Mouse (Mus musculus) layer of hippocampus, postnatal 36 days (tissue): ENCODE measurements around the gene Mbd3. TPM values are rescaled to one million over a fixed set of nuclear protein-coding genes. Genes with fewer than 3 reads are reported as not detected.
"Not testable (repeated sequence)": the region's sequence is repeated elsewhere in the genome, so short reads cannot be mapped to it uniquely, and the experiment has no call there.

Experiments
- DNase-seq, 2 experiments: peaks; one replicate each; pipeline ENCODE4 v3.0.0; 2022
- total RNA-seq, 2 experiments: library from RNA; stranded (reverse); gene quantifications; 2 replicates each; pipeline ENCODE4 v1.2.3; 2021

Gene Mbd3
- total RNA-seq, 2 experiments from 2014 or later, result 148 to 156 TPM

GRCm38 (mm10) chr10:80369995-80370747, 29.2 kb downstream of the Mbd3 start:
- no peak for DNase-seq

GRCm38 (mm10) chr10:80368392-80368791, 31.0 kb downstream of the Mbd3 start:
- no peak for DNase-seq

- no peak for DNase-seq
Observed at GRCm38 (mm10) chr10:80367954-80368353, 31.4 kb downstream of the Mbd3 start.

GRCm38 (mm10) chr10:80365736-80366135, 33.6 kb downstream of the Mbd3 start:
- no peak for DNase-seq

- DNase-seq, result no peak
Observed at GRCm38 (mm10) chr10:80363734-80364133, 35.6 kb downstream of the Mbd3 start.

- no peak for DNase-seq
Observed at GRCm38 (mm10) chr10:80357994-80358639, 41.2 kb downstream of the Mbd3 start.

GRCm38 (mm10) chr10:80357336-80357735, 42.0 kb downstream of the Mbd3 start:
- DNase-seq, result no peak

- no peak for DNase-seq
Observed at GRCm38 (mm10) chr10:80356737-80357136, 42.6 kb downstream of the Mbd3 start.

GRCm38 (mm10) chr10:80356001-80356682, 43.2 kb downstream of the Mbd3 start, which contains the start of gene Plk5:
Gene Plk5 (plus strand): TSS chr10:80356459.
- DNase-seq, result peak in 1 of 2 experiments; percentile 29

- peak in 1 of 2 experiments; percentile 43 for DNase-seq
Observed at GRCm38 (mm10) chr10:80355431-80355830, 43.9 kb downstream of the Mbd3 start.

GRCm38 (mm10) chr10:80352727-80353126, 46.6 kb downstream of the Mbd3 start:
- DNase-seq, result no peak

- no peak for DNase-seq
Observed at GRCm38 (mm10) chr10:80351896-80352295, 47.5 kb downstream of the Mbd3 start.

- DNase-seq, result peak; percentile 79 to 81
Observed at GRCm38 (mm10) chr10:80350292-80350691, 49.1 kb downstream of the Mbd3 start.

- DNase-seq, result no peak
Observed at GRCm38 (mm10) chr10:80348981-80349380, 50.4 kb downstream of the Mbd3 start.

GRCm38 (mm10) chr10:80348244-80348781, 51.0 kb downstream of the Mbd3 start, which contains the start of gene Adamtsl5:
Gene Adamtsl5 (minus strand): TSS chr10:80348412.
- DNase-seq, result no peak

- DNase-seq, result no peak
Observed at GRCm38 (mm10) chr10:80347514-80347967, 51.8 kb downstream of the Mbd3 start.

- DNase-seq, result not testable (repeated sequence)
Observed at GRCm38 (mm10) chr10:80345929-80346328, 53.4 kb downstream of the Mbd3 start.

- no peak for DNase-seq
Observed at GRCm38 (mm10) chr10:80345122-80345521, 54.2 kb downstream of the Mbd3 start.

- DNase-seq, result no peak
Observed at GRCm38 (mm10) chr10:80344131-80344661, 55.2 kb downstream of the Mbd3 start.

GRCm38 (mm10) chr10:80343425-80343895, 55.9 kb downstream of the Mbd3 start:
- no peak for DNase-seq

- no peak for DNase-seq
Observed at GRCm38 (mm10) chr10:80342749-80343424, 56.5 kb downstream of the Mbd3 start.
